Mouse (Mus musculus): Measurements from ENCODE around the gene Snrpd3.
"Not testable (repeated sequence)": the region's sequence is repeated elsewhere in the genome, so short reads cannot be mapped to it uniquely, and the experiment has no call there.

Snrpd3 gene

DNA sequence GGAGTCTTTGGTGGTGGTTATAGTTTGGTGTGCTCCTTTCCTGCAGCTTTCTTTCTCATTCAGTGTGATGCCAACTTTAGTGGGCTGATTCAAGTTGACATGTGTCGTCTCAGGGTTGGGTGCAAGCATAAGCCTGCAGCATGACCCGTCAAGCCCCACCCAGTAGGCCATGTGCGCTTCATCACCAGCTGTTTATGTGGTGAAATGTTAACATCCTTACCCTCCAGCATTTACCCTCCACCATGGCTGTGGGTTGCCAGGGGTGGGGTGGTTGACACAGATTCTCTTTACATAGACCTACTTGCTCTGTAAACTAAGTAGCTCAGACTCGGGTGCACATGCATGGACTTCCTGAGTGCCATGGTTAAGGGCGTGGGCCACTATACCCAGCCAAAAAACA, 18.8 kb downstream of the Snrpd3 start:
- DNase-seq = no peak

DNA sequence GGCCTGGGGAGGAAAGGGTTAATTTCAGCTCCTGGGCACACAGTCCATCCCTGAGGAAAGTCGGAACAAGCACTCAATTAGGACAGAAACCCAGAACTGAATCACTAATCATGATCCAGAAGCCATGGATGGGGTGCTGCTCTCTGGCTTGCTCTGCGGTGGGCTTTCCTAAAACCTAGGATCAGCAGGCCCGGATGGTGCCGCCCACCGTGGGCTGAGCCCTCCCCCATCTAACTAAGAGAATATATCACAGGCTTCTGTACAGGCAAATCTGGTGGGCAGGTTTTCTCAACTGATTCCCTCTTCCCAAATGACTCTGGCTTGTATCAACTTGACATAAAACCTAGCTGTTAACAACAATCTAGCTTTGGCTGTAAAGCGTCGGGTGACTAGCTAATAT, 30.6 kb downstream of the Snrpd3 start:
- DNase-seq = no peak

DNA sequence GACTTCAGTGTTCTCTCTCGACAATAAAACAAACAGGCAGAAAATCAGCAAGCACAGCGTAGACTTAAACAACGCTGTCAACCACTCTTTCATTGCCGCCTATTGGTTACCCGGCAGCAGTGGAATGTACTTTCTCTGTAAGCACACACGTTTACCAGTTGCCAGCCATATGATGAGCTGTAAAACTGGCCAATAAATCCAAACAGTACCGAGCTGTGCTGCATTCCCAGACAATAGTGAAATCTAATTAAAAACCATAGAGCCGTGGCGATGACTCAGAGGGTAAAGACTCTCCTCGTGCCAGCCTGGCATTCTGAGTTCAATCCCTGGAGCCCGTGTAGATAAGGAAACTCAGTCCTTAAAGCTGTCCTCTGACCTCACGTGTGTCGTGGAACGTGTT, 31.1 kb downstream of the Snrpd3 start:
- DNase-seq = no peak

DNA sequence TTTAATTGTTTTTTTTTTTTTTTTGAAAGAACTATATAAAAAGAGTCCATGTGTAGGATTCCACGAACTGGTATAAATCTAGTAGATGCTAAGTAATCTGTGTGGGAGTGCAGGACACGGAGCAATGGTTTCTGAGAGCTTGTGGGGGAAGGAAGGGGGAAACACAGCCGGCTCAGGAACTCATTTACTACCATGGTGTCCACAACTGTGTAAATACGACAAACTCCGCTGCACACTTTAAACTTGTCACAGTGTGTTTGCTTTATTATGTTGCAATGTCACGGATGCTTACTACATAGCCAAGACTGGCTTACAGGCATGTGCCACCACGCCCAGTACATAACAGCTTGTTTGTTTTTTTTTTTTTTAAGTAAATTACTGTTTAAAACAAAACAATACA, 32.5 kb downstream of the Snrpd3 start:
- no peak for DNase-seq

DNA sequence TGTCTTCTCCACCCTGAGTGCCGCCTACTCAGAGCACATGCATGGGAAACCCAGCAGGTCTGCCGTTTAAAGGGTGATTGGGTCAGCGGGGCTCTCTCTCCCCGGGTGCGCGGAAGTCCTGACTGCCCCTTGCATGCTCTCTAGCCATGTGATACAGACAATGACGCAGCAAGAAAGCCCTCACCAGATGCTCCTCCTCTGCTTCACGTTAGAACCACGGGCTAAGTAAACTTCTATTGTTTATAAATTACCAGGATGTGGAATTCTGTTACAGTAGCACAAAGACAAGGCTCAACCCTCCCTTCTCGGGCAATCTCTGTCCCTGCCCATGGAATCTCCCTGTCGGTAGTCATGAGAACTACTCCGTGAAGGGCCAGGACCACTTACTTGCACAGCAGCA, 33.8 kb downstream of the Snrpd3 start:
- no peak for DNase-seq

DNA sequence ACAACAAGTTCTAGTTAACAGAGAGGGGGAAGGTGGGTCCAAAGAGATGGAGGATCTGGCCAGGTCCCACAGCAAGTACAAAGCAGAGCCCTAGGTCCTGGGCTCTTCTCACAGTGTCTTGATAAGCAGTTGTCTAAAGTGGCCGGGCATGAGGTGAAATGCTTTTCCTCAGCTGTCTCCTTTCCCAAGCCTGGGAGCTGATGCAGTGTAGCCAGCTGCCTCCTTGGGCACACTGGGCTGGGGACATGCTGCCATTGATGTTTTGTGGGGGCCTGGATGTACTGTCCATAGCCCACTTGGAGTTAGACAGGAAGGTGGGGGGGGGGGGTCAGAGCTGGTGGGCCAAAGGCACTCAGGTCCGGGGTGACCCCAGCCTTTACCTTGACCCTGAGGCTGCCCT, 34.8 kb downstream of the Snrpd3 start:
- DNase-seq = no peak

DNA sequence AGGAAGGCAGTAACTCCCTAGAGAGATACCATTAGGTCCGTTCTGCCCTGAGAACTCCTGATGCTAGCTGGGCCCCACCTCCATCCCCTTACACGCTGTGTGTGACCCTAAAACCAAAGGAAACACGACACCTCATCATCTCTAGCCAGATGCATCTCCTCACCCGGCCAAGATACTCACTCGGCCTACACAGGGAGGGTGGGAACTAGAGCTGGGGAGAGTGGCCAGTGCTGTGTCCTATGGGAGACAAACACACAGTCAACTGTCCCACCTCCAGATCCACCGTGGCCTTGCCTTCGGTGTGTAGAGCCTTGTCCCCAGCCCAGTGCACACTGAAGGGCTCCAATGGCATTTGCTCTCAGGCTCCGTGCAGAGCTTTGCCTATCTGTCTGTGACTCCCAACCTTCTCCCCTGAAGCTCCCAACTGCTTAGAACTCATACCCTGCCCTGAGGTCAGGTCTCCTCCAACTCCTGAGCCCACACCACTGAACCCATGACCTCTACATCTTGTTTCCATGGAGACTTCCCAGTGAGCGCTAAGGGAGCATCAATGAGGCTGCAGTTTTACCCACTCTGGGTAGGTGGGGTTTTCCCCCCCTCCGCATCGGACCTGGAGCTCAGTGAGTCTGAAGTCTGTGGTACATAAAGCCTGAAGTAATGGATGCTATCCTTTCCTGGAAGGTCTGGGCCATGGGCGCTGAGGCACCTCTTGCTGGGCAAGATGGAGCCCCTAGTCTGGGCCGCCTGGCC, 35.5 kb downstream of the Snrpd3 start:
- DNase-seq = no peak

DNA sequence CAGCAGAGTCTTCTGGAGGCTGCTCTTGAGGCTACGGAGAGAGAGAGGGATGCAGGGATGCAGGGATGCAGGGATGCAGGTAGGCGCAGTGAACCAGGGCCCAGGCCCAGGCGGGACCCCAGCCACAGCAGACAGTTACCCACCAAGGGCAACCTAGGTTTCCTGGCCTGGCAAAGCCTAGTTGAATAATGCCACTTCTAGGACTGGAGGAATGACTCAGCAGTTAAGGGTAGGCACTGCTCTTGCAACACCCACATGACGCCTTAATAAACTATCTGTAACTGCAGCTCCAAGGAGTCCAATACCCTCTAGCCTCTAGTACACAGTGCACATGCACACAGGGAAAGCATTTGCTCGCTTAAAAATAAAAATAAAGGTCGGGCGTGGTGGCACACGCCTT, 36.7 kb downstream of the Snrpd3 start:
- DNase-seq = no peak

DNA sequence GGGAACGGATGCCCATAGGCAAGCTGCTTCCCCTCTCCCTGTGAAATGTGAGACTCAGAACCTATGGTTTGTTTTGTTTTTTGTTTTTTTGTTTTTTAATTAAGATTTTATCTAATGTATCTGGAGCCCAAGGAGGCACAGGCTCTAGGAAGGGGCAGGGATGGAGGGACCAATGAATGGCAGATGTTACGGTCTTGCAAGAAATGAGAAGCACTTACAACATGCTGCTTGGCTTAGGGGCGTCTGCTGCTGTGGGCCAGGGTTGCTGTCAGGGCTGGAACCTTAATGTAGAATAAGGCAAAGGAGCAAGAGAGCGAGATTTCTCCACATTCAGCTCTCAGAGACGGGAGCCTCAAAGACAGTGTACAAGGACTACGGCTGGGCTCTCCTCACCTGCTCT, 38.2 kb downstream of the Snrpd3 start:
- no peak for DNase-seq

DNA sequence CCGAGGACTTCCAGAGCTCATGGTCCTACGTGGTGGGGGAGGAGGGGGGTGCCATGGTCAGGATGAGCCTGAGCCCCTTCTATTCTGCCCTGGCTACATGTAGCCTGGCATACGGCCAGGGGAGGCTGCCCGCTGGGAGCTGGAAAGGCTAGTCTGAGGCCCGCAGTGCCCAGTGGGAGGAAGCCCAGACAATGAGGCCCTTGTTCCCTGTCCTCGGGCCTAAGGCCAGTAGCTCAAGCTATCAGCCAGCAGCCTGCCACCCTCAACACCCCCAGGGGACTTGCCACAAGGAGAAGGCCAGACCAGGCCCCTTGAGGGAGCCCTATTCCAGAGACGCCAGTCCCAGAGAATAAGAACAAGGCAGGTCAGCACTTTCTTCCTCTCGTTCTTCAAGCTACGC, 38.7 kb downstream of the Snrpd3 start:
- no peak for DNase-seq

DNA sequence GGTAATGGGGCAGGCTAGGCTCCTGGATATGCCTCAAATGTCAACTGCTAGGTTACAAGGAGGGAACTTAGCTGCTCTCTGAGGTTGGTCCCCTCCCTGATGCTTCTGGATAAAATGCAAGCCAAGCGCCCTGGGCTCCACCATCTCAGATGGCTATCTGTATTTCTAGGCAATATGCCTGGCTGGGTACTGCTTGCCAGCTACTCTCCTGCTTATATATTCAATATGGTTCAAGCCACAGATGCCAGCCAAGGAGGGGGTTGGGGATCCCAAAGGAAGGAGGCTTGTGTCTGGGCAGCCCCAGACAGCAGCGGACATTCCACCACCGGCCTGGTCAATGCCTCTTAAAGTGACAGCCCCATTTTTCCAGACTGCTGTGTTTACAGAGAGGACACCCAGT, 41.2 kb downstream of the Snrpd3 start:
- peak in 1 of 2 experiments; percentile 47 for DNase-seq

DNA sequence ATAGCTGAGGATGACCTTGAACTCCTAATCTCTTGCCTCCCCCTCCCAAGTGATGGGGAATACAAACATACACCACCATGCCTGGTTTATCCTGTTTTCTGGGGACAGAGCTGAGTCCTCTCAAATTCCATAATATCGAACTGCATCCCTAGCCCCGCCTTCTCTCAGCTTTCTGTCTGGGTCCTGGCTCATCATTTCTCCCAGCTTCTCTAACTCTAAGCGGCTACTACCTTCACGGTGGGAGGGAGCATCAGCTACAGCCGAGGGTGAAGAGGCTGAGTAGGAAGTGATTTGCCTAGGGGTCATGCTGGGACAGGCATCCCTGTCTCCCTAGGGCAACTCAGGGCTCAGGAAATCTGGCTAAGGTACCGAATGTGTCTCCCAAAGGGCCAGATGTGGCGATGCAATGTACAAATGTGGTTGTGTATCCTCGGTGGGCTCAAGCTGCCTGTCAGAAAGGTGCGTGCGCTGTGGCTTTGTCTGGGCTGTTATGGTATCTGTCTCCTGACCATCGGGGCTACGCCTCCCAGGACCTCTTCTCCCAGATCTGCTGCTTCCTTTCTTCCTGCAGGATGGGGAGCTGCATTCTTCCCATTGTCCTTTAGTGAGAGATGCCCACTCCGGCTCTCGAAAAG, 41.8 kb downstream of the Snrpd3 start:
- peak in 1 of 2 experiments; percentile 1 for DNase-seq

DNA sequence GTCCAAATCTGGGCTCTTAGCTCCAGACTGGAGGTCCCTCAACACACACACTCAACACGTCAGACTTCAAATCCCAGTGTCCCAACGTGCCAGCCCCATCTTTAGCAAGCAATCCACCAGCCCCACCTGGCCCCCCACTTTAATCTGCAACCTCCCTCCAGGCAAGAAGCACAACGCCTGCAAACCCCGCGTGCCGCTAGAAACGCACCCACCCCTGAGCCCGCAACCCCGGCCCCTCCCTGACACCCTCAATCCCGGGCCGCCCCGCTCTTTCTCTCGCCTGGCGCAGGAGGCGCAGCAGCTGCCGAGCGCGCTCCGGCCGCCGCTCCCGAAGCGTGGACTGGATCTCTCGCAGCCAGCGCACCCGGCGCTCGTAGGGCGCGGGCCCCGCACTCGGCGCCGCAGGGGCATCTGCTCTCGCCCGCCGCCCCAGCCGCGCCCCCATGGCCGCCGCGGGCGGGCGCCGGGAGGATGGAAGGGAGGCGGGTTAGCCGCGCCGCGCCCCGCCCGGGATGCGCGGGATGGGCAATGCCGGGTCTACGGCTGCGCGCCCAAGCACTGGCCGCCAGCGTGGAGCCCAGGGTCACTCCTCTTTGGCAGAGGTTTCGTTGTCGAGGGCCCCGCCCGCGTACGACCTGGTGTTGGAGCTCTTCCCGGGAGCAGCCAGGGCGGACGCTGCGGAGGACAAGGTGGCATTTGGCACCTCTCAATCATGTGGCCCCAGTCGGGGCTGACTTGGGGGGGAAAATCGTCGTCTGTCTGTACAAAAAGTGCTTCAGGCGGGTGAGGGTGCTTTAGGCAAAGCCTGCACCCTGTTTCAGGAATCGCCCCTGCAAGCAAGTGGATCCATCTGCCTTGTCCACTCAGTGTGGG, 42.6 kb downstream of the Snrpd3 start, which contains the start of gene Lrrc75b:
TSS of gene Lrrc75b (minus strand) at position 655 of the 873 bp plus-strand sequence.
- peak; percentile 58 to 65 for DNase-seq

DNA sequence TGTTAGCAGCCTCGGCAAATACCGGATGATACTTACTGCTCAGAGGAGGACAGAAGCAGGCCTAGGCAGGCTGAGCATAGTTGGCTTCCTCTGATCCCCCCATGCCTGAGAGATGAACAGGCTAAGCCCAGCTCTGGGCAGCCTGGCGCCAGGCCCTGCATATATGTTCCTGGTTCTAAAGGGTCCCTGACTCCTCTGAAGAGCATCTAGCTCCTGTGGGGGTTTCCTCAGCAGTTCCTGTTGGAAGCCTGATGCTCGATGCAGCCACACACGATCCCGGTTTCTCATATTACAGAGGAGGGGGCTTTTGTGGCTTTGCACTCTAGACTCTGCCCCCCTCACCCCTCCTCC, 43.2 kb downstream of the Snrpd3 start:
- no peak for DNase-seq

DNA sequence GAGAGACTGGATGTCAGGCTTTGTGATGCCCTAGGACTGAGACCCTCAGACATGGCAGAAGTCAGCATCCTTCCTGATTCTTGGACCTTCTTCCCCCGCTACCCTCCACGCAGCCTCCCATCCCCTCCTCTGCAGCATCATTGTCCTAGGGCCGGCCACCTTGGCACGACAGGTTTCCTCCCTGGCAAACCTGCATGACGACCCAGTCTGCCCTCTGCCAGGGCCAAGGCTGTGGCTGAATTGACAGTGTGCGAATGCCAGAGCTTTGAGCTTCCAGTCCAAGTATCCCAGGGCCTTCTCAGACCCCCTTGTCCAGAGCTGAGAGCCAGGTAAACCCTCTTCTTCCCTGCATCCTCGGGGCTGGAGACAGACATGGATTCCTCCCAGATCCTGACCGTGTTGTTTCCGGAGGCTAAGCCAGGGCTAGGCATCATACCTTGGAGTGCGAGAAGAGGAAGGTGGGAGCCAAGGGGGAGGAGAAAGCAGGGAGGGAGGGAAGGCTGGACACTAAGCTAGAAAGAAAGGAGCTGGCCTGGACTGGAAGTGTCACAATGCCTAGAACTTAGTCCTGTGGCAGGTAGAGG, 43.8 kb downstream of the Snrpd3 start, which contains the start of gene Ggt1:
TSS of gene Ggt1 (plus strand) at position 534 of the 584 bp plus-strand sequence.
- no peak for DNase-seq

DNA sequence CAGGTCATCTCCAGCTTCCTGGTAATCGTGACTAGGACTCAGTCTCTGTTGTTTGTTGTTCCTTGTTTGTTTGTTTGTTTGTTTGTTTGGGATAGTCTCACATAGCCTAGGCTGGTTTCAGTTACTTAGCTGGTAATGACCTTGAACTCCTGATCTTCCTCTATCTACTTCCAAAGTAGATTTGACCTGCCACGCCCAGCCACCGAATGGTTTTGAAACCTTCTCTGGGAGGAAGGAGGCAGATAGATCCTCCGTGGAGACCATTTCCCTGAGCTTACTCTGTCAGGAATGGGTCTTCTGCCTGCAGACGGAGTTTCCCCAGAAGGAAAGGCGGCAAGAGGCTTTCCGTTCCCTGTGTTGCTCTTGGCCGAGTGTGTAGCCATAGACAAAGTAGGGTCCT, 45.2 kb downstream of the Snrpd3 start:
- no peak for DNase-seq

DNA sequence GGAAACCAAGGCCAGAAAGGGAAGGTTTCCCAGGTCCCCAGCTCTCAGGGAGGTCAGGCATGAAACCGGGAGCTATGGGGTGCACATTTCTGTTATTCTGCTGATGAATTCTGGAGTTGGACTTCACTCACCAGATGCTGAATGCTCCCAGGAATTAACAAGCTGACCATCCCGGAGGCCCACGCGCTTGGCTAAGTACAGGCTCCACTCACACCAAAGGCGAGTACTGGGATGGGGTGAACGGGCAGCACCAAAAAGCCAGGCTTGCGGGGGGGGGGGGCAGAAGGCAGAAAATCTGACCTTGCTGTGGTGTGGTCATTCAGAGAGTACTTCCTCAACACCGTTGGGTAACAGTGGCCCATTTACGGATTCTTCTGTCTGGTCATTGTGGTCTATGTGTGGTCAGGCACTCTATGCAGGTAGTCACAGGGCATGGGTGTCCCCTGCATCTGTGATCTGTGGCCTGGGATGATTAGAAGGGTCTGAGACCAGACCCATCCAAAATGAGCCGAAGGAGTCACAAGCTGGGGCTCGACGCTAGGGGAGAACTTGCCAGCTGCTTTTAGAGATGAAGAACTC, 47.4 kb downstream of the Snrpd3 start:
- no peak for DNase-seq

DNA sequence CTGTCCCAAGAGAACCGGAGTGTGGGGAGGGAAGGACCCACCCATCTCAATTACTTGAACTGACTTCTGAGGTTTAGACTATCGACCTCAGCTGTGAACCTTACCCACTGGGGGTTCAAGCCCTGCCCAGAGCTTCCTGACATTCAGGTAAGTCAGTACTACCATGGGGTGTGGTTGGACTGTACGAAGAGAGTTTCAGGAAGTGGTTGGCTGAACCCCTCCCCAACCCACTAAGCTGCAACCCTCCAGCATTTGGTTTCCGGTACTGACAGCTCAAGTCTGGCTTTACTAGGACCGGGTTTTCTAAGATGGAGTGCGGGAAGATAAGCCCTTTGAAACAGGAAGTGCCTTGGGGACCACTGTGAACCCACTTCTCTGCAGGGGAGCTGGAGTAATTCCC, 48.1 kb downstream of the Snrpd3 start:
- no peak for DNase-seq

DNA sequence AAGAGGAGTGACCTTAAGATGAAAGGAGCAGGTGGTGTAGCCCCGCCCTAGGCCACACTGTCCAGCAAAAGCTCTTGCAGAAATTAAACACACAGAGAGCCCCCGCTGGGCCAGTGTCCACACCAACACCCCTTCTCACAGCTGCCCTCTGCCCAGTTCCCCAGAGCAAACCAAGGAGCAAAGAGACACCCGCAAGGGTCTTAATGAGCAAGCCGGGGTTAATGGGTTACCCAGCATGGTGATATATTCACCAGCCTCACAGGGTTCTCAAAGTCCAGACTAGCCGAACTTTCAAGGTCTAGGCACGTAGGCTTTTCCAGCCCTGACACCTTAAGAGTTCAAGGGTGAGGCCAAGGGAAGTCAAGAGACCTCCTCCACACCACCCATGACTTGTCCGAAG, 48.6 kb downstream of the Snrpd3 start:
- peak; percentile 93 to 96 for DNase-seq

DNA sequence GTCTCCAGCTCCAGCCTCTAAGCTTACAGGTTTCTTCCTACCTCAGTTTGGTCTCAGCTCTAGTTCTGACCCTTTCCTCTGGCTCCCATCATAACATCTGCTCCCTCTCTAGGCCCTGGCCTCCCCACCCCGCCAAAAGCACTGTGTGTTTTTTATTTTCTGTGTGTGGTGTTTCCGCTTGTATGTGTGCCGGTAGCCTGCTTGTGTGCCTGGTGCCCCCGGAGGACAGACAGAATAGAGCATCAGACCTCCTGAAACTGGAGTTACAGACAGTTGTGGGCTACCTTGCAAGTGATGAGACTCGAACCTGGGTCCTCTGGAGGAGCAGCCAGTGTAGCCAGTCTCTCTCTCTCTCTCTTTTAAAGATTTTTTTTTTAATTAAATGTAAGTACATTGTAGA, 49.0 kb downstream of the Snrpd3 start:
- DNase-seq = no peak

DNA sequence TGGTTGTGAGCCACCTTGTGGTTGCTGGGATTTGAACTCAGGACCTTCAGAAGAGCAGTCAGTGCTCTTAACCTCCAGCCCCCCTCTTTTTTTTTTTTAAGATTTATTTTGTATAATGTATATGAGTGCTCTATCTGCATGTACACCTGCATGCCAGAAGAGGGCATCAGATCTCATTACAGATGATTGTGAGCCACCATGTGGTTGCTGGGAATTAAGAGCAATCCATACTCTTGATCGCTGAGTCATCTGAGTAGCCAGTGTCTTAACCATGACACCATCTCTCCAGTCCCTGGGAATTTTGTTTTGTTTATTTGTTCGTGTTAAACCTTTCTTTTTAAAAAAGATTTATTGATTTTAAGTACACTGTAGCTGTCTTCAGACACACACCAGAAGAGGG, 49.4 kb downstream of the Snrpd3 start:
- DNase-seq = not testable (repeated sequence)

DNA sequence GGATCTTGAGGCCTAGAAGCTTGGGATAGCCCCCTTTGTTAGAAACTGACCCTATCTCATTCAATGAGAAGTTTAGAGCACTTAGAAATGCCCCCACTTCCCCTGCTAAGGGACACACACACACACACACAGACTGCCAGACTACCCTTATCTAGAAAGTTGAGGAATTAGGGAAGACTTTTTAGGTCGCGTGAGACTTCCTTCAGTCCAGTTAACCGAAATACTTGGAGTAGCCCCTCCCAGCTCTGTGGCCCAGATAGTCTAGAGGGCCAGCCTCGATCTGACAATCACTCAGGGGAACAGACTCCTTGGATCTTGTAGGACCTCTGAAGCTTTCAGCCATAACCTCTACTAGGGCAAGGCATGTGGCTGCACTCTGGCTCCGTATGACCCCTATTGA, 50.7 kb downstream of the Snrpd3 start:
- no peak for DNase-seq

DNA sequence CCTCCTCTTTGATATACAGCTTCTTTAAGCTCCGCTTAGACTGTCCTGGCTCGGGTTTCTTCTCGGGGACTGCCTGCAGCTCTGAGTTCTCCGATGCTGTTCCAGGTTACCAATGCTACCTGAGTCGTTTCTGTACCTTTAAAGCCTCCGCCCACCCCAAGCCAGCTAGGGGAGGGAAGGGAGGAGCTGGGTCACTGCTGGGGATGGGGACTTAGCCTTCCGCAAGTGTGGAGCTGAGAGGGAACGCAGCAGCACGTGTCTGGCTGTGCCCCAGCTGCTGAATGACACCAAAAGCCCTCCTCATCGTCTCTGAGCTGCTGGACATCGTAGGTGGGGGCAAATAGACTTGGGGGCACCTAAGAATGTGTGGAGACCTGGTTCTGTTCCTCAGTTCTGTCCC, 51.1 kb downstream of the Snrpd3 start:
- peak; percentile 72 for DNase-seq
